Mouse (Mus musculus): ENCODE data around the gene Lta.

DNA sequence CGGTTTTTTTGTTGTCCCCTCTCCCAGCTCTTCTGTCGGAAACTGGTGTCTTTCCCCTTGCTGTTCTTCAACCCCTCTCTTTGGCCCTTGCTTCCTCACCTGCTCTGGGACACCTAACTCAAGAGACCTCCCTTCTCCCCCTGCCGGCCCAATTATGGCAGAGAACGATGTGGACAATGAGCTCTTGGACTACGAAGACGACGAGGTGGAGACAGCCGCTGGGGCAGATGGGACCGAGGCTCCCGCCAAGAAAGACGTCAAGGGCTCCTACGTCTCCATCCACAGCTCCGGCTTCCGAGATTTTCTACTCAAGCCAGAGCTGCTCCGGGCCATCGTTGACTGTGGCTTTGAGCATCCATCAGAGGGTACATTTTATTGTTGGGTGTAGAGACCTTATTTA is 37.9 kb upstream of the Lta start:
- TF ChIP-seq CTCF (IDR thresholded peaks at IDR 0.05; ENCODE audit: extremely low read depth, insufficient read depth, low read length) (no peak), POLR2A (IDR thresholded peaks at IDR 0.05; ENCODE audit: extremely low read depth, insufficient read depth, low read length) (no peak)
